9 mouse cellular contexts compared by ENCODE assay signal in genomic region chr5:141093641-141094040, GRCm38 (mm10).
DNase-seq lines count a peak whose midpoint lies in the region; ATAC-seq lines count a peak whose summit lies in the region.
"Had no signal": no experiment of that assay in that cellular context is flagged by ENCODE, and none has a peak within 500 bp of the region (broad histone marks: within the 10 kb centered on the region; RNA-seq: fewer than 3 reads in every experiment).

No protein-coding gene starts in this region.

- H3K4me1 ChIP-seq in neural tube, embryonic 15.5 days = no peaks in the 10 kb centered on the region
- no peaks in the 10 kb centered on the region for H3K4me1 ChIP-seq in midbrain, embryonic 16.5 days (ENCODE audit: control insufficient read depth, insufficient read depth, low read length)

- DNase-seq in neural tube, embryonic 10.5 days (ENCODE audit: extremely low spot score, low spot score) = peak; percentile 42
- DNase-seq in adrenal gland, adult 18-20 months (ENCODE audit: low spot score in 2 of 2) = peak; percentile 63 to 68
- DNase-seq in cerebellum, postnatal 36 days = peak; percentile 42 to 44
- DNase-seq in heart, postnatal 4 days = peak; percentile 76
- DNase-seq in left cerebral cortex, postnatal 36 days (ENCODE audit: low spot score in 2 of 2) = peak; percentile 44 to 53
- peak; percentile 57 for DNase-seq in retina, postnatal 7 days (ENCODE audit: low read depth, low spot score)

- H3K27me3 ChIP-seq in neural tube, embryonic 15.5 days (replicated peaks) = no peaks in the 10 kb centered on the region
- H3K27me3 ChIP-seq in midbrain, embryonic 16.5 days (ENCODE audit: control insufficient read depth, insufficient read depth, low read depth, low read length) = no peaks in the 10 kb centered on the region
- H3K27me3 ChIP-seq: midbrain, embryonic 12.5 days had no signal

- H3K9ac ChIP-seq in neural tube, embryonic 15.5 days (replicated peaks) = no peak overlapping the region
- H3K9ac ChIP-seq in midbrain, embryonic 16.5 days (ENCODE audit: low read depth, low read length) = no peak overlapping the region
- H3K9ac ChIP-seq: midbrain, embryonic 12.5 days had no signal

- H3K4me3 ChIP-seq in neural tube, embryonic 15.5 days (replicated peaks) = no peak overlapping the region
- no peak overlapping the region for H3K4me3 ChIP-seq in midbrain, embryonic 16.5 days (ENCODE audit: low read depth, low read length)
- H3K4me3 ChIP-seq: midbrain, embryonic 12.5 days had no signal

- no peak overlapping the region for H3K27ac ChIP-seq in neural tube, embryonic 15.5 days (replicated peaks)
- no peak overlapping the region for H3K27ac ChIP-seq in midbrain, embryonic 16.5 days (ENCODE audit: low read length)
- H3K27ac ChIP-seq: midbrain, embryonic 12.5 days had no signal

- no peak overlapping the region for H3K4me2 ChIP-seq in neural tube, embryonic 15.5 days
- H3K4me2 ChIP-seq in midbrain, embryonic 16.5 days (ENCODE audit: low read length) = no peak overlapping the region
- H3K4me2 ChIP-seq: midbrain, embryonic 12.5 days had no signal

- no peak for ATAC-seq in neural tube, embryonic 15.5 days (ENCODE audit: low FRiP score)
- ATAC-seq in midbrain, embryonic 16.5 days = no peak

- intact Hi-C loops in left cerebral cortex, postnatal 36 days (cut with DNase I) = loop anchor here (5.0 kb wide), 1 partner anchor 1229 kb away; no protein-coding TSS in a partner anchor

- no peaks in the 10 kb centered on the region for H3K9me3 ChIP-seq in neural tube, embryonic 15.5 days (replicated peaks)
- H3K9me3 ChIP-seq in midbrain, embryonic 16.5 days (replicated peaks; ENCODE audit: control insufficient read depth, low read length, poor library complexity, severe bottlenecking) = no peaks in the 10 kb centered on the region
- H3K9me3 ChIP-seq: midbrain, embryonic 12.5 days had no signal

- H3K36me3 ChIP-seq in neural tube, embryonic 15.5 days = no peaks in the 10 kb centered on the region
- no peaks in the 10 kb centered on the region for H3K36me3 ChIP-seq in midbrain, embryonic 16.5 days (ENCODE audit: control insufficient read depth, insufficient read depth, low read length)
- H3K36me3 ChIP-seq: midbrain, embryonic 12.5 days had no signal

- 59% methylated on average over 4 of the region's 4 CpGs for WGBS in neural tube, embryonic 15.5 days
- 56% methylated on average over 4 of the region's 4 CpGs for WGBS in midbrain, embryonic 16.5 days
